Comparison of ENCODE assay signal across 19 mouse cellular contexts in genomic region chr6:26863885-26864284, GRCm38 (mm10).
DNase-seq lines count a peak whose midpoint lies in the region; ATAC-seq lines count a peak whose summit lies in the region.
"Had no signal": no experiment of that assay in that cellular context is flagged by ENCODE, and none has a peak within 500 bp of the region (broad histone marks: within the 10 kb centered on the region; RNA-seq: fewer than 3 reads in every experiment).

No protein-coding gene starts in this region.

- DNase-seq in forebrain, embryonic 10.5 days (ENCODE audit: extremely low spot score, low spot score) = no peak
- no peak for DNase-seq in urinary bladder, postnatal 36 days (ENCODE audit: low spot score in 2 of 2)
- DNase-seq: adrenal gland, adult 2 months; adrenal gland, adult 8-10 months; adrenal gland, postnatal 10 days; adrenal gland, postnatal 14 days; adrenal gland, postnatal 25 days; adrenal gland, postnatal 36 days; B cell, adult 2 months; cerebellum, adult 11 months; cerebellum, adult 11-12 months; cerebellum, adult 18-20 months had no signal

- H3K36me3 ChIP-seq in forebrain, embryonic 10.5 days (replicated peaks) = no peaks in the 10 kb centered on the region
- H3K36me3 ChIP-seq: G1E had no signal

- no peak overlapping the region for H3K27ac ChIP-seq in forebrain, embryonic 10.5 days

- no peaks in the 10 kb centered on the region for H3K27me3 ChIP-seq in forebrain, embryonic 10.5 days (ENCODE audit: poor library complexity, severe bottlenecking)
- H3K27me3 ChIP-seq: CH12.LX, Patski had no signal

- no peaks in the 10 kb centered on the region for H3K4me1 ChIP-seq in forebrain, embryonic 10.5 days

- H3K4me3 ChIP-seq in forebrain, embryonic 10.5 days = no peak overlapping the region

- H3K9me3 ChIP-seq in forebrain, embryonic 10.5 days = no peaks in the 10 kb centered on the region
- H3K9me3 ChIP-seq: G1E had no signal

- 90% methylated on average over 2 of the region's 2 CpGs for WGBS in forebrain, embryonic 10.5 days

- ATAC-seq in granulocyte monocyte progenitor cell, adult 5-6 weeks (replicated peaks; ENCODE audit: poor library complexity, severe bottlenecking) = peak; percentile 59
- peak; percentile 52; the same call in 1 of the 2 replicates for ATAC-seq in megakaryocyte progenitor cell, adult 5-6 weeks (replicated peaks; ENCODE audit: poor library complexity)
- ATAC-seq: activated CD4-positive, CD25-positive, alpha-beta regulatory T cell, adult 4 months; CD4-positive, CD25-positive, alpha-beta regulatory T cell, adult 4 months; Patski had no signal
